Mouse (Mus musculus): Measurements from ENCODE around the gene Map4k3. TPM values are rescaled to one million over a fixed set of nuclear protein-coding genes. Genes with fewer than 3 reads are reported as not detected.

The Map4k3 gene
- total RNA-seq, 2 experiments from 2014 or later, result 45.0 to 50.5 TPM

DNA sequence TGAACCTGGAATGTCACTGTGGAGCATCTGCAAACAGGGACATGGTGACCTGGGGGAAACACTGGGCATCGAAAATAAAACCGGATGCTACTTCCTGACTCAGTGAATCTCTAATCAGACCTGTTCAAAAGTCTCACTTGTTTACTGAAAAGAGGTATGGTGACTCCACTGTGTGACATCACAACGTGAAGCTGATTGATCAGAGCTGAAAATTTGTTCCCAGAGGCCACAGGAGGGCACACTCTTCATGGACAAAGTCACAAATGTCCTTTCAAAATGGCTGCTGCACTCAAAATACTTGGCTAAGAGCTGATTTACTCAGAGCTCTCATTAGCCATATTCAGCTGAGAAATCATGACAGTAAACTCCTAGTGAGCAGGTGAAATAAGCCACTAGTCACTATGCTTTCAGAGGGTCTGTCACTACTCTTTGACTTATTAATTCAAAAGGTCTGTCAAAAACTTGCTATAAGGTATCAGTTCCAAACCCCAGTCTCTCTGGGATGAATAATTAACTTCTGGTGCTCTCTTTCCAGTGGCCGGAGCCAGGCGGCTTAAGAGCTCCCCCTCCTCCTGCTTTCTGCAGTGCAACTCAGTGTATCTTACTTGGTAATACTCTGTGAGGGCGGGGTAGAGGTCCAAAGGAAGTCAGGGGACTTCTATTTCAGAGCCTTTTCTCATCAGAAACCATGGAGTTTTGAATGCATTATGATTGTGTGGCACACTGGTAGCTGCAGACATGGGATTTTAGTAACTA is 44.3 kb downstream of the Map4k3 start:
- DNase-seq, result peak; percentile 26 to 60

DNA sequence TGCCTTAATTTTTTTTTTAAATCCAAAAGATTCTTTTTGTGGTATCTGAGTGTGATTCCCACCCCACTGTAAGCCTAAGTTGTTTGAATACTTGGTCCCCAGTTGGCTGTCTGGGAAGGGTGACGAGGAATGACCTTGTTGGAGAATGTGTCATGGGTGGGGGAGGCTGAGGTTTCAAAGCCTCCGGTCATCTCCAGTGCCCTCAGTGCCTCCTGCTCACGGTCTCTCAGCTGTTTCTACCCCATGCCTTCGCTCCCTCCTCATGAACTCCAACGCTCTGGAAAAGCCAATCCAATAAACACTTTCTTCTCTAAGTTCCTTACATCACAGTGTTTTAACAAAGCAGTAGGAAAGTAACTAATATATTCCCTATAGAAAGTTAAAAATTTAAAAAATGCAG is 45.2 kb downstream of the Map4k3 start:
- DNase-seq, result peak; percentile 61 to 65

DNA sequence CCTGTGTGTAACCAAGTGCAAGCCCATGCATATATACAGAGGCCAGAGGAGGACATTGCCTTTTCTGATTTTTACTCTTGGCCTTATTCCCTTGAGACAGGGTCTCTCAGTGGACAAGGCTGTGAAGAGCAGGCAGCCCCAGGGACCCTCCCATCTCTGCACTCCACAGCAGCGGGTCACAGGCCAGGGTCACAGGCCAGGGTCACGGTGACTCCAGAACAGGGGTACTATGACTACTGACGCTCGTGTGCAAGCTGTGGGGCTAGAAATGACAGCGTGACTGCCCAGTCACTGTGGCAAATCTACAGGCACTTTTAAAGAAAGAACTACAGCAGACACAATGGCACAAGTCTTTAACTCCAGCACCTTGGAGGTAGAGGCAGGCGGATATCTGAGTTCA is 50.1 kb downstream of the Map4k3 start:
- DNase-seq, result no peak

DNA sequence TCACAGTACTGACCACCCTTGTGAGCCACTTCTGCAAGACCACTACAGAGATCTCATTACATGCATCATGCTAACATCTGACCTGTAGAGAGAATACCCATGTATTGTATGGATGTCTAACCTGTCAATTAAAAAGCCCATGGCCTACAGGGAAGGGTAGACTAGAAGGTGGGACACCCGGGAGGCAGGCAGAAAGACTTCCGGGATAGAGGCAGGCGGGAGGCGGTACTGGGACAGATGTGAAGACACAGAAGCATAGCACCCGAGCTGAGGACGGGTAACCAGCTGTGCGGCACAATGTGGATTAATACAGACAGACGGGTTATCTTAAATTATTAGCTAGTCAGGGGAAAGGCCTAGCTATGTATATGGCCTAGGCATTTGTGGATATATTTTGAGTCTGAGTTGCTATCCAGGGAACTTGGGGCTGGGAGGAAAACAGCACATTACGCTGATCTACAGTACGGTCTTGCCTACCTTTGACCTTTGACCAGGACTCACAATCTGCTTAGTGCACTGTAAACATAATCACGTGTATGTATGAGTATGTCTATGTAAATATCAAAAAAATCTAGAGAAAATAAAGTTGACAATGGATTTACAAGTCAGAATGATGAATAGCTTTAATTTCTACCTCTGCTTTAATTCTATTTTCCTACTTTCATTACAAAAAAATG is 51.3 kb downstream of the Map4k3 start:
- DNase-seq, result no peak

DNA sequence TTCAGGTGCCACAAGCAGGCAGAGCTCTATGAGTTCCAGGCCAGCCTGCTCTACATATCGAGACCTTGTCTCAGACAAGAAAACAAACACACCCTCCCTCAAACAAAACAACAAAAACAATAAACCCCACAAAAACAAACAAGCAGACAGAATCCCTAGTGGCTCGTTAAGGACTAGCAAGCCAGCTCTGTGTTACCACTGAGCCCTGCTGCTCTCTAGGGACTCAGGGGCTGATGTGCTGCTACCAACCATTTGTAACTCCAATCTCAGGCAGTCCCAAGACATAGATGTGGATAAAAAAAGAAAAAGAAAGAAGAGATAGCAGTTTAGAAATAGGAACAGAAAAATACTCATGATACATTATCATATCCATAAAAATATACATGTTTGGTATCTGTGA is 52.1 kb downstream of the Map4k3 start:
- DNase-seq, result no peak

DNA sequence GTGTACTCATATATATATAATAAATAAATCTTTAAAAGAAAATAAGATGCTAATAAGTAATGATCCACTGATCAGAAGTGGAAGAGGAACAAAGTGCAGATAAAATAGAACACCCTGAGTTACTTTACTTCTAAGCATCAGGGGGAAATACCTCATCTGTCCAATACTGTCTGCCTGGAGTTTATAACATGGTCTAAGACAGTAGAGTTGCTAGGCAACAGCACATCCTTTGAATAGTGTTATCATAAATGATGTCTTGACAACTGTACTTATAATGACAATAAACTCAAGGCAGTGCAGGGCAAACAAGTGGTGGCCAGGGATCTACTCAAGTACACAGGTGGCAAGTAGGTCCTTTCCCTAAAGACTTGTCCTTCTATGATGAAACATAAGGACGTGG is 57.9 kb downstream of the Map4k3 start:
- no peak for DNase-seq

DNA sequence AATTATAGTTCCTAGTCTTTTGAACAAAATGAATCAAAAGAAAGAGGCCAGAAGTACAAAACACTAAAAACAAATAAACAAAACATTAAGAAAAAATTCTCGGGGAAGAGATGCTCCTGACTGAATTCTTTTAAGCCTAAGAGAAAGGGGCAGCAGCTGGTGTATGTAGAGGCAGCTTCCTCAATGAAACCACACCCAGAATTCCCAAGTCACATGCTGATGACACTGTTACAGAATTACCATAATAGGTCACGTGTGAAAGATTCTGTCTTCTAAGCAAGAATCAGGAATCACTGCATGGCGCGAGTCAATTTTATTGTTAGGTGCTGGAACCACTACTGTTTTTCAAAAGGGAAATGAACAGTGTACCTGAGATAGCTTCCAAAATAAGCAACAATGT is 64.7 kb downstream of the Map4k3 start:
- DNase-seq, result no peak

DNA sequence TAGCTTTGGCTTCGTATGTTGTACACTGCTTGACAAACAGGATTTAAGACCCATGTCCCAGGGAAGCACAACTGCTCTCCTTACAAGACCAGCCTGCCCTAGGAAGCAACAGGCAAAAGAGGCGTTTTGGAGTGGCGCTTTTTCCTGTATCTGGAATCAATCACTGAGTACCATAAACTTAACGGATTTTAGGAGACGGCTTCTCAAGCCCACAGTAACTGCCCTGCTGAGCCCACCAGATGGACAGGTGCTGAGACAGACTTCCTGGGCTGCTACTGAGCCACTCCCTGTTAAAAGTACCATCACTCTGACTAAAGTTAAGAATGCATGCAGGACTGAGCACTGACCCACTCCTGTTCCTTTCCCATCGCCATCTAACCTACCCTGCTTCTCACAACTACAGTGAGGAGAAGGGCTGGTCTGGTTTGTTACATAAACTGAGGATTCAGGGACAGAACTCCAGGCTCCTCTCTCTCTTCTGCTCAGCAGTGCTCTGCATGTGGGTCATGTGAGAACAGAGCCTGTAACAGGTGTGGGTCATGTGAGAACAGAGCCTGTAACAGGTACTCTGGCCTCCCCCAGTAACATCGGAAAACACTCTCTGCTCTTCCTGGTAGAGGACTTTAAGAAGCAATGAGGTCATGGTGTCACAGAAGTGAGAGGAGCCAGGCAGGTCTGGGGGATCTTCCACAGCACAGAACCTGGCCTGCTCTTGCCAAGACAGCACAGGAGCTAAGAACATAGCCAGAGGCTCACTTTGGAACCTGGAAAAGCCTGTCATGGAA is 65.3 kb downstream of the Map4k3 start:
- no peak for DNase-seq

DNA sequence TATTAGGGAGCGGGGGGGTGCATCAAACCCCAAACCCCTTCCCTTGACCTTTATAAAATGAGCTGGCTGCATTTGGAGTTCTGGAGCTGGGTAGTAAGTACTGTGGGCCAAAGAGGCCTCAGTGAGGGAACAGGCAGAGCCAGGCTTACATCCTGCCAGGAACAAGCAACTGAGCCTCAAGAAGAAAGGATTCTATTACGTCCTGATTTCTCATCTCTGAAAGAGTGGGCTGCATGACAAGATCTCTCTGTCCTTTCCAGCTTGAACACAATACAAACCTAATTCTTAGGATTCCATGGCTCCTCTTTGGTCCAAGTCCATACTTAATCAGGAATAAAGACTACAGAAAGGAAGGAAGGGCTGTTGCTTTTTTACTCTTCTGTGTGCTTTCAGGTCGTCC is 66.4 kb downstream of the Map4k3 start:
- no peak for DNase-seq

DNA sequence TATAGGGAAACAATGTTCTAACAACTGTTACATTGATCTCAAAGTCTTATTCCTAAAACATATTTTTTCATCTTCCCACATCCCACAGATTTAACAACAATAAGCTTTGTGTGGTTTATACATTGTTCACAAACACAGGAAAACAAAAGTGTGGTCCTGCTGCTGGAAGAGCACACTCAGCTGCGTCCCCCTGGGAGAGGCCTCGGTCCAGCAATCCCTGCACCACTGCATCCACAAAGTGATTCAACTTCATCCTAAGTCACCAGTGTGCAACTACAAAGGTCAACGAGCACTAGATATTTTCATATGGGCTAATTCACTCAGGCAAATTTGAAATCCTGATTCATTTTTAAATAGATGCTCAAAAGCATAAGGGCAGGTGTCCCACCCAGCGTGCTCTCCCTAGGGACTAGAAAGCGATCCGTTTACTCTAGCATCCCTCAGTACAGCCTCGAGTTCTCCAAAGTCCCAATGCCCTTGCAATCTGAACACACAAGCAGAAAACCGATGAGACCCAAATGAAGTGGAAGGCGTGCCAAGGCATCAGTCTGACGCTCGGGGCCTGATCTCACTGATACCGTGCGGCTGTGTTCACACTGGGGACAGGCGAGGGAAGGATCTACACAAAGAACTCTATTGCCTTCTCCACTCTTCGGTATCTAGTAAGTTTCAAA is 67.4 kb downstream of the Map4k3 start:
- DNase-seq, result no peak

DNA sequence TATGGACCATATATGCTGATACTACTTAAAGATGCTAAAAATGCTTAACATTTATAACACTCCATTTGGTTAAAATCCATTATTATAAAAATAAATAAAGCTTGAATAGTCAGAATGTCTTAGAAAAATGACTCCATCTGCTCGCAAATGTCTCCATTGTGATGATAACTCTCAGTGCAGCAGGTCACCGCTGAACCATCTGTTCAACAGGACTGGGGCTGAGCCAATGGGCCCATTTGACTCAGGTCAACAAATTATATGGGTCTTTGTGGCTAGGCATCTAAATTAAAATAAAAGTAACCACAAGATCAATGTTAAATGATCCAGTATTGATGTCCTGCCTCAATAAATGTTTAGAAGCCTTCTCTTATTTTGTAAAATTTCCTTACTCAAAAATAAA is 68.1 kb downstream of the Map4k3 start:
- no peak for DNase-seq

DNA sequence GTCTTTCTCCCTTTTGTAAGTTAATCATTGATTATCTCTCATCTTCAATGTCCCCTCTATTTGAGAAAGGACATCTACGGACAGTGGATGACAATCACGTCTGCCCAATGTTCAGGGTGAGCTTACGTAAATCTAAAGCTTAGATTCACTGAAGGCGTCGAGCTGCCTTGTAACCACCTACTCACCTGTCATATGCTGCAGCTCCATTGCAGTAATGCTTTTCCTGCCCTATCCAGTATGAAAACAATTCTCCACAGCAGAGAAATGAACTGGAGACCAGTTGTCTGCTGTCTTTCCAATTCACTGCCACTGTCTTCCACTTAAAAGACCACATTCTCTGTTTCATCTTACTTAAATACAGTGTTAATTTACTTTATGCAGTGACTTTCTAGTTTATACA is 68.5 kb downstream of the Map4k3 start:
- no peak for DNase-seq

DNA sequence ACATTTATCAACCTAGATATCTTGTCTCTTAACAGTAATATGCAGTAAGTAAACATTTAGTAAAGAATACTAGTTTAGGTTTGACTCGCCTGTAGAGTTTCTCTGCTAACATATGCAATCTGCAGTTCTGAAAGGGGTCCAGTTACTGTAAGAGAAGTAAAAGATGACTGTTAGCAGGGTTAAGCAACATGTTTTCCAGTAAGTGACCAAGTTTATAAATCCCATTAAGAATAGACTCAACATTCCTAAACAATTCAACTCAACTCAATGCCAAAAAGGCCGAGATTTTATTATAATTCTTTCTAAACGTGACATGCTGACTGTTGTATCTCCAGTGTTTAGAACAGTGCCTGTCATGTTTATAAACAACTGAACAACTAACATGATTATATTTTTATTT is 74.0 kb downstream of the Map4k3 start:
- DNase-seq, result no peak

DNA sequence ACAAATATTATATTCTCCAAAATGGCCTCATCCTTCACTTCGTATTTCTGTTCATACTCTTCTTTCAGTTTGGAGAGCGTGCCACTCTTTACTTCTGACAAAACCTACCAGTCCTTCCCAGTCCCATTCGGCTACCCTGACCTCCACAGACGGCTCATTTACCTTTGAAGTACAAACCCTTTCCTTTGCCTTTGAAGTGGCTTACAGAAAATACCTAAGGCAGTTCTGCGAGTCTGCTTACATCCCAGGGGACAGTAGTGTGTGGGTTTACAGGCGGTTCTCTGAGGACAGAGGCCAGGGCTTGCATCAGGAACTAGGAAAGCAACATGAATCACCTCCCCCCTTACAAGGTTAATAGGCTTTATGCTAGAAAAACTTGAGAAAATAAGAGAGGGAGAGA is 75.5 kb downstream of the Map4k3 start:
- peak; percentile 23 to 32 for DNase-seq

DNA sequence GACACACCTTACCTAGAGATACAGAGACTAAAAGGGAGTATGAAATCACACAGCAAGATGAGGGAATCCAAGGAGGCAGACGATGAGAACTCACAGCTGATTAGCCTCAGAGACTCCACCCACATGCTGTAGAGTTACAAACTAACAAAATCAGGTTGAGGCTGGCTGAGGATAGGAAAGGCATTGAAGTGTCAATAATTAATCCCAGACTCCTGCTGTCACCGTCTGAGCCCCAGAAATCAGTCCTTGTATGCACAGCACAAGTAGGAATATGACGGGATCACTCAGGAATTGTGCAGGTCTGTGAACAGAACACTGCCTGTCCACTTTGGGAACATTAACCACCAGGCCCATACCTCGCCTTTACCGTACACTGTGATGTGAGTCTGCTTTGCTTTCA is 81.4 kb downstream of the Map4k3 start:
- no peak for DNase-seq

DNA sequence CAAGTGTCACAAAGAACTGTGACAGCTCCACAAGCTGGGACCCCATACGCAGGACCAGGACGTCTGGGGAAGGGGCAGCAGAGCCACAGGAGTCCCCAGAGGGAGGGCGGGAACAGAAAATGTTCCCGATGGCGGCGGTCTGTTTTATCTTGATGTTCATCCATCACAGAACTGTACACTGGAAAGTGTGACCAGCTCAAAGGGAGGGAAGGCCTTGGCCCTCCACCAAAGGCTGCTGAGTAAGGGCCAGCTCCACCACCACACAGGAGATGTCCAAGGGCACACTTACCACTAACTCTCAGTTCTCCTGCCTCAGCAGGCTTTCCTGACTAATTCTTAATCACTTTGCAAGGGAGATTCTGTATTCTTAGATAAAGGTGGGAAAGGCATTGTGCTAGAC is 82.2 kb downstream of the Map4k3 start:
- peak; percentile 87 to 88 for DNase-seq

DNA sequence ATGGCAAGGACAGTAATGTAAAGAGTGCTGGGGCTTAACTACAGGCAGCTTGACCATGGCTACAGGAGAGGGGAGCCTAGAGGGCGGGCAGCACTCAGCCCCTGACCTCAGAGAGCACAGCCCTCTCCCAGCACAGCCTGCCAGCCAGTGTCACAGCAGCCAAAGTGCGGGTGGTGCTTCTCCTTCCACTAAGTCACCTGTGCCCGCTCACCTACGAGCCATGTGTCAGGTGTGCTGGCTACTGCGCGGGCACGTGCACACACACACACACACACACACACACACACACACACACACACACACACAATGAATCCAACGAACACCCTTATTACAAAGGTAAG is 82.6 kb downstream of the Map4k3 start:
- no peak for DNase-seq

DNA sequence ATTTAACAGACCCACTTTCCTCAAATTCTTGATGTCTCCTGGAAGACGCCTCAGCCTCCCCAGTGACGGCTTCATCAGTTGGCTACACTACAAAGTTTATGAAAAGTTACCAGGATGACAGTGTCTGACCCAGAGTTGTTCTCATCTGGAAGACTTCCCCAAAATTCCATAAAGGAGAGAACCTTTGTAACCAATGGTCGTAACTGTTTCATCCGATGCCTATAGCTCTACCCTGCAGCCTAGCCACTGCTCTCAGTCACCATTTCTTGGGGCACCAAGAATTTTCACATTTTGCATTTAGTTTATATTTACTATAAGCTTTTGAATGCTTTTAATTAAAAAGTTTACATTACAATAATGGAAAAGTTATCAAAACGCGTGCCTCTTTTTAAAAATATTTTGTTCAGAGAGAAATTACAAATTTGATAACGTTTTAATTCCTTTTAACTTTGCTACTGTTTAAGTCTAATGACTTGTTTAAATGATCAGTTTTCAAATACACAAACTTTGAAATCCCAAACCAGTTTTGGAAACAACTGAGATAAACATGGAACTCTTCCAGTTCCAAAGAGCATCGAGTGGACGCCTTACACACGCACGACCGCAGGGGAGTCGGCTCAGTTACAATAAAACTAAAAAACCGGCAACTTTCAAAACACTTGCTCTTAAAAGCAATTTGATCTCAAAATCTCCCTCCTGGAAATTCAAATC is 83.1 kb downstream of the Map4k3 start:
- DNase-seq, result no peak

DNA sequence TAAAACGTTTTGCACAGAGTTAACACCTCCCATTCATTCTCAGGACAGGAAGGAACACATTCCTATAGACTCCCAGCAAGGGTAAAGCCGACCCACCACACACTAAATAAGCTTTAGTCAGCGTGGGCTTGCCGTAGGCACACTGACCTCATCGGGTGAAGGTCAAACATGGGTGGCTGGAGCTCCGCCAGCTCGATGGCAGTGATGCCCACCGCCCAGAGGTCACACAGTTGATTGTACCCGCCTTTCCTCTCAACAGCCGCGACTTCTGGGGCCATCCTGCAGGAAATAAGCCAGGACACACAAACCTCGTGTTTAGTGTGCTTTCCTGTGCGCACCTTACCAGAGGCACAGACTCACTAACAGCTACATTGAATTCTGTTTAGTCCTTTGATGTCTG is 83.7 kb downstream of the Map4k3 start:
- peak; percentile 13 to 15 for DNase-seq

DNA sequence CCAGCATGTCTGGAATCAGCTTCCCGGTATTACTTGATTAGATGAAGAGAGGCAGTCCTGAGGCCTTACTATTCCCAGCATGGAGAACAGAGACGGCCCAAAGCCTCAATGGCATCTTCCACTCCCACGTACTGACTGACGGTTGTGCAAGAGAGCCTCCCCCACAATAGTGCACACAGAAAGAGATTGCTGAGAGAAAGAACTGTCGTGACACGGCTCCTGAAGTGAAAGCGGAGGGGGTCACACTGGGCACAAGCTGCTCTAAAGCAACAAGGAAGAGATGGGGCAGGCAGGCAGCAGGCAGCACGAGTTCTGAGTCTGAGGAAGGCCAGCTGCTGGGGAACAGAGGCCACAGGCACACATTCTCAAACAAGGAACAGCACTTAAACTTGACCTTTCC is 90.2 kb downstream of the Map4k3 start:
- no peak for DNase-seq

DNA sequence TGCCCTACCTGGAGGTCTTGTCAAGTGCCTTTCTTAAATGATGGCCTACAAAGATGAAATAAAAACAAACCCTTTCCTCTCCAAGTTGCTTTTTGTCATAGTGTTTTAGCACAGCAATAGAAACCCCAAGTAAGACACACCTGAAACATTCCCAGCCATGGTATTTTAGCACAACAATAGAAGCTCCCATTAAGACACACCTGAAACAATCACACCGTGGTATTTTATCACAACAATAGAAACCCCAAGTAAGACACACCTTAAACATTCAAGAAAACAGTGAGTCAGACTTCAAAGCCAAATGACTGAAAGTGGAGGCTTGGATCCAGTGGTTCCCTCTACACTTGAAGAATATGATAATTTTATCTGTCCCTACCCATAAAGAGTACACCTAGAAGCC is 92.5 kb downstream of the Map4k3 start:
- DNase-seq, result no peak

DNA sequence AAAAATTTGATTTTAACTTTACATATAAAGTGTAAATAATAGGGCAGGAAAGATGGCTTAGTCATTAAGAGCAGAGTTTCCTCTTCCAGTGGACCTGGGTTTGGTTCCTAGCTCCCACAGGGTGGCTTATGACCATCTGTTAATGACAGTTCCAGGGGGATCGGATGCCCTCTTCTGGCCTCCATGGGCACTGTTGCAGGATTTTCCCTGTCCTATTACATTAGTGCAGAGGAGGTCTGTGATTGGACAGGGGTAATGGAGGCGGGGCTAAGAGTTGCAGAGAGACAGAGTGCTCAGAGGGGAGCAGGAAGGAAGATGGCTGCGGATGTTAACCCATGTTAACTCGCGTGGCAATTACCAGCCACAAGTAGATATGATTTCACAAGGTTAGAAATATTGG is 95.4 kb downstream of the Map4k3 start:
- no peak for DNase-seq

Data from adrenal gland, postnatal 36 days (tissue).